Mouse (Mus musculus) C2C12 (cell line): ENCODE results near the gene Smchd1. TPM values are rescaled to one million over a fixed set of nuclear protein-coding genes. Genes with fewer than 3 reads are reported as not detected.

Source experiments
- H3K27me3 ChIP-seq: one replicate; pipeline ENCODE4 v1.6.1; 2011; ENCODE audit not compliant: control insufficient read depth, insufficient read depth, insufficient read length
- H3K36me3 ChIP-seq: one replicate; pipeline ENCODE4 v1.6.1; 2011; ENCODE audit not compliant: control insufficient read depth, insufficient read depth
- H3K4me3 ChIP-seq: one replicate; pipeline ENCODE4 v1.5.1; 2011; ENCODE audit warnings: mild to moderate bottlenecking, control low read depth; ENCODE audit not compliant: poor library complexity, insufficient read depth, severe bottlenecking
- H3K79me2 ChIP-seq: one replicate; pipeline ENCODE4 v1.6.1; 2011; ENCODE audit not compliant: control insufficient read depth, insufficient read depth
- H3K79me3 ChIP-seq: one replicate; pipeline ENCODE4 v1.6.1; 2011; ENCODE audit warnings: low read depth, control low read depth
- H3ac ChIP-seq: one replicate; pipeline ENCODE3; 2011; ENCODE audit warnings: low read depth; ENCODE audit not compliant: control insufficient read depth, insufficient read length
- CEBPB ChIP-seq: IDR thresholded peaks from one replicate; pipeline ENCODE4 v1.6.1; 2011; ENCODE audit warnings: low read depth, mild to moderate bottlenecking, control low read depth, moderate library complexity
- CTCF ChIP-seq: IDR thresholded peaks from one replicate; pipeline ENCODE4 v1.5.1; 2011; ENCODE audit not compliant: control insufficient read depth, insufficient read depth, insufficient read length
- FOSL1 ChIP-seq: IDR thresholded peaks from one replicate; pipeline ENCODE4 v1.8.0; 2011; ENCODE audit warnings: mild to moderate bottlenecking, low read length; ENCODE audit not compliant: poor library complexity, insufficient read depth, severe bottlenecking
- MAX ChIP-seq: IDR thresholded peaks from one replicate; pipeline ENCODE4 v1.6.1; 2011; ENCODE audit warnings: mild to moderate bottlenecking, control low read depth
- MYOD1 ChIP-seq: IDR thresholded peaks from one replicate; pipeline ENCODE4 v1.6.1; 2011; ENCODE audit warnings: low read depth; ENCODE audit not compliant: control insufficient read depth, insufficient read length
- MYOG ChIP-seq: IDR thresholded peaks from one replicate; pipeline ENCODE4 v1.6.1; 2011; ENCODE audit not compliant: control insufficient read depth, insufficient read length; ENCODE audit errors: extremely low read depth
- USF1 ChIP-seq: IDR thresholded peaks from one replicate; pipeline ENCODE4 v1.6.1; 2011; ENCODE audit warnings: low read depth, mild to moderate bottlenecking, control low read depth, moderate library complexity
- polyA plus RNA-seq: library from polyadenylated mRNA; unstranded; fragments of >200 nt; fragmentation: generic; extraction: Trizol; gene quantifications from one replicate; pipeline ENCODE4 v1.2.1, GENCODE M21; 2012; ENCODE audit warnings: missing spikeins

Smchd1 gene
- polyA plus RNA-seq, 1 experiment, result 12.7 TPM

- Histone ChIP-seq H3K4me3 (no peak overlapping the region), H3K36me3 (no peaks in the 10 kb centered on the region), H3K79me2 (no peaks in the 10 kb centered on the region), H3K27me3 (no peaks in the 10 kb centered on the region), H3ac (no peak overlapping the region), H3K79me3 (no peaks in the 10 kb centered on the region)
- TF ChIP-seq CEBPB (no peak), FOSL1 (no peak), USF1 (no peak), MYOG (no peak), MYOD1 (no peak), MAX (no peak), CTCF (no peak)
Measured at GRCm38 (mm10) chr17:71294570-71294969, 180.6 kb downstream of the Smchd1 start.

Other genes starting within 250 kb of the Smchd1 start
- 7.9 TPM for gene Emilin2, start 163.4 kb downstream of the Smchd1 start, polyA plus RNA-seq
- 0.20 TPM for gene Gm4707, start 15.4 kb downstream of the Smchd1 start, polyA plus RNA-seq
- gene Ndc80, start 51.5 kb upstream of the Smchd1 start, polyA plus RNA-seq, result 15.7 TPM
- 0.07 TPM for gene Spdya, start 76.7 kb upstream of the Smchd1 start, polyA plus RNA-seq
- 34.4 TPM for gene Wdr43, start 140.6 kb upstream of the Smchd1 start, polyA plus RNA-seq
- gene Togaram2, start 197.9 kb upstream of the Smchd1 start, polyA plus RNA-seq, result not detected